Mouse (Mus musculus) natural killer cell, adult 2 months (primary cell): ENCODE measurements around the gene Polr1a.

Source experiments
- DNase-seq, 2 experiments: peaks; one replicate each; pipeline ENCODE4 v3.0.0; 2022; ENCODE audit warnings: low spot score in 2 of 2

Polr1a gene

GRCm38 (mm10) chr6:71949721-71950120 lies 40.9 kb downstream of the Polr1a start:
- DNase-seq, result no peak

- DNase-seq, result no peak
Measured at GRCm38 (mm10) chr6:71950592-71950991, 41.7 kb downstream of the Polr1a start.

- no peak for DNase-seq
Measured at GRCm38 (mm10) chr6:71951192-71951591, 42.3 kb downstream of the Polr1a start.

GRCm38 (mm10) chr6:71962119-71962518 lies 53.3 kb downstream of the Polr1a start:
- no peak for DNase-seq

- peak; percentile 17 to 43 for DNase-seq
Measured at GRCm38 (mm10) chr6:71962706-71963105, 53.9 kb downstream of the Polr1a start.

GRCm38 (mm10) chr6:71963561-71963960 lies 54.7 kb downstream of the Polr1a start:
- DNase-seq, result no peak

GRCm38 (mm10) chr6:71966683-71967303 lies 57.9 kb downstream of the Polr1a start:
- DNase-seq, result no peak

- no peak for DNase-seq
Measured at GRCm38 (mm10) chr6:71967847-71968246, 59.0 kb downstream of the Polr1a start.

GRCm38 (mm10) chr6:71969459-71969858 lies 60.6 kb downstream of the Polr1a start:
- DNase-seq, result no peak

- DNase-seq, result no peak
Measured at GRCm38 (mm10) chr6:71970154-71970553, 61.3 kb downstream of the Polr1a start.

- no peak for DNase-seq
Measured at GRCm38 (mm10) chr6:71976592-71976991, 67.7 kb downstream of the Polr1a start.

- DNase-seq, result peak; percentile 9 to 18
Measured at GRCm38 (mm10) chr6:71980165-71980564, 71.3 kb downstream of the Polr1a start.

GRCm38 (mm10) chr6:71980587-71980986 lies 71.7 kb downstream of the Polr1a start:
- no peak for DNase-seq

GRCm38 (mm10) chr6:71981450-71981849 lies 72.6 kb downstream of the Polr1a start:
- DNase-seq, result no peak

- no peak for DNase-seq
Measured at GRCm38 (mm10) chr6:71985984-71986383, 77.1 kb downstream of the Polr1a start.

- no peak for DNase-seq
Measured at GRCm38 (mm10) chr6:71987546-71988248, 78.8 kb downstream of the Polr1a start.

GRCm38 (mm10) chr6:71989647-71990351 lies 80.9 kb downstream of the Polr1a start:
- no peak for DNase-seq

GRCm38 (mm10) chr6:71990371-71990837 lies 81.6 kb downstream of the Polr1a start:
- DNase-seq, result no peak

GRCm38 (mm10) chr6:71991190-71991932 lies 82.5 kb downstream of the Polr1a start:
- no peak for DNase-seq

GRCm38 (mm10) chr6:71991933-71992325 lies 83.1 kb downstream of the Polr1a start:
- DNase-seq, result no peak

- no peak for DNase-seq
Measured at GRCm38 (mm10) chr6:71994004-71994403, 85.2 kb downstream of the Polr1a start.

- no peak for DNase-seq
Measured at GRCm38 (mm10) chr6:71995081-71995480, 86.2 kb downstream of the Polr1a start.
